Mouse (Mus musculus): ENCODE data around the gene Rxrb. TPM values are rescaled to one million over a fixed set of nuclear protein-coding genes. Genes with fewer than 3 reads are reported as not detected.

The Rxrb gene
- 73.7 and 88.7 TPM in 2 replicates for polyA plus RNA-seq (2012; rRNA removed; ENCODE audit: low replicate concordance)

GRCm38 (mm10) chr17:34031465-34032173 lies at the start of gene Rxrb, which contains the start of gene Slc39a7:
TSS of gene Rxrb (plus strand) at chr17:34031812.
TSS of gene Slc39a7 (minus strand) at chr17:34031682.

DNA sequence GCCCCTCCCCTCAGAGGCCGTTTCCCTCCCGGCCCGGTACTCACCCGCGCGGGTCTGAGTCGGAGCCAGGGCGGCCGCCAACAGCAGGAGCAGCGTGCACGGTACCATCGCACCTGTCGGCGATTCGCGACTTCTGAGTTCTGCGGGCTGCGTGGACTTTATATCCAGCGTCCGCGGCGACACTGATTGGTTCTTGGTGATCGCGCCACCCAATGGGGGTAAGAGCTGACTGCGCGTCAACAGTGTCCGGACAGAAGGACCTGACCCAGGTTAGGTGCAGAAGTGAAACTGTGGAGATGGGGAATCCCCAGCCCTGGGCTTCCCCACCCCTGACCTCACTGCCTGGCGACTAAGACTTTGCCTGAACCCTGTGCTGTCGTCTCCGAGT lies 31.5 kb upstream of the Rxrb start, which contains the start of gene H2-K1:
Gene H2-K1 (minus strand): TSS at position 198 of the 388 bp plus-strand sequence.

GRCm38 (mm10) chr17:34024317-34024821 lies 7.2 kb upstream of the Rxrb start, which contains the start of gene Ring1:
TSS of gene Ring1 (minus strand) at chr17:34024680.

DNA sequence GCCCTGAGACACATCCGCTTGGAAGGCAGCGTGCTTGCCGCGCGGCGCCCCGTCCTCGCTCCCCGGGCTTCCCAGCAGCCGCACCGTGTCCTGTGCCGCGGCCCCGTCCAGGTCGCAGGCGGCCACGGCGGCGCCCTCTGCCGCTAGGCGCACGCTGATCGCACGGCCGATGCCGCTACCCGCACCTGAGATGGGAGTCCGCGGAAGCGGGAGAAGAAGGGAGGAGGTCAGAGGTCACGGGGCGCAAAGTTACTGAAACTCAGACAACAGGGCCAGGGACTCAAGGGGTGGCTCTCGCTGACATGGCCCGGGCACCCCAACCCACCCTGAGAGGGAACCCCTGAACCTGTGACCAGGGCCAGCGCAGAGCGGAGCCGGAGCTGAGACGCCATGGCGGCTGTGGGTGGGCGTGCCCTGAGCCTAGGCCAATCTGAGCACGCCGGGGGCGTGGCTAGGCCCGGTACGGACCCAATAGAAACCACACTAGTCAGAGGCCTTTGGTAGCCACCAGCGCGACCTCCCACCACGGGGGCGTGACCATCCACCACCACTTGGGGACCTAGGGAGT lies 3.9 kb upstream of the Rxrb start, which contains the start of gene H2-Ke6:
Gene H2-Ke6 (minus strand): TSS at position 405 of the 568 bp plus-strand sequence.

GRCm38 (mm10) chr17:34038878-34039561 lies 7.4 kb downstream of the Rxrb start, which contains the start of gene Col11a2:
TSS of gene Col11a2 (plus strand) at chr17:34039437.

Other genes starting within 250 kb of the Rxrb start
- gene Angptl4, start 250.0 kb upstream of the Rxrb start, polyA plus RNA-seq (2012; rRNA removed; ENCODE audit: low replicate concordance): 30.9 and 75.7 TPM in 2 replicates
- 13.8 and 18.4 TPM in 2 replicates for gene Kank3, start 221.3 kb upstream of the Rxrb start, polyA plus RNA-seq (2012; rRNA removed; ENCODE audit: low replicate concordance)
- 251 and 364 TPM in 2 replicates for gene Rps28, start 207.2 kb upstream of the Rxrb start, polyA plus RNA-seq (2012; rRNA removed; ENCODE audit: low replicate concordance)
- 339 and 519 TPM in 2 replicates for gene Ndufa7, start 207.2 kb upstream of the Rxrb start, polyA plus RNA-seq (2012; rRNA removed; ENCODE audit: low replicate concordance)
- gene Cd320, start 188.7 kb upstream of the Rxrb start, polyA plus RNA-seq (2012; rRNA removed; ENCODE audit: low replicate concordance): 18.6 and 19.9 TPM in 2 replicates
- gene Gm7029, start 158.0 kb upstream of the Rxrb start, polyA plus RNA-seq (2012; rRNA removed; ENCODE audit: low replicate concordance): not detected in 2 replicates
- gene Kifc1, start 141.2 kb upstream of the Rxrb start, polyA plus RNA-seq (2012; rRNA removed; ENCODE audit: low replicate concordance): 7.3 and 8.5 TPM in 2 replicates
- 0.24 TPM in 1 of 2 replicates, not detected in the other for gene Platr17, start 126.7 kb upstream of the Rxrb start, polyA plus RNA-seq (2012; rRNA removed; ENCODE audit: low replicate concordance)
- gene Daxx, start 122.4 kb upstream of the Rxrb start, polyA plus RNA-seq (2012; rRNA removed; ENCODE audit: low replicate concordance): 42.4 and 47.2 TPM in 2 replicates
- 220 and 430 TPM in 2 replicates for gene Tapbp, start 115.9 kb upstream of the Rxrb start, polyA plus RNA-seq (2012; rRNA removed; ENCODE audit: low replicate concordance)
- gene Zbtb22, start 115.9 kb upstream of the Rxrb start, polyA plus RNA-seq (2012; rRNA removed; ENCODE audit: low replicate concordance): 65.9 and 84.1 TPM in 2 replicates
- gene Rgl2, start 102.3 kb upstream of the Rxrb start, polyA plus RNA-seq (2012; rRNA removed; ENCODE audit: low replicate concordance): 88.3 and 111 TPM in 2 replicates
- 6.1 and 14.4 TPM in 2 replicates for gene Pfdn6, start 91.5 kb upstream of the Rxrb start, polyA plus RNA-seq (2012; rRNA removed; ENCODE audit: low replicate concordance)
- gene Wdr46, start 91.2 kb upstream of the Rxrb start, polyA plus RNA-seq (2012; rRNA removed; ENCODE audit: low replicate concordance): 10.8 and 15.6 TPM in 2 replicates
- gene B3galt4, start 80.3 kb upstream of the Rxrb start, polyA plus RNA-seq (2012; rRNA removed; ENCODE audit: low replicate concordance): 27.8 and 35.0 TPM in 2 replicates
- 50.7 and 52.9 TPM in 2 replicates for gene Vps52, start 76.0 kb upstream of the Rxrb start, polyA plus RNA-seq (2012; rRNA removed; ENCODE audit: low replicate concordance)
- gene Rps18, start 75.8 kb upstream of the Rxrb start, polyA plus RNA-seq (2012; rRNA removed; ENCODE audit: low replicate concordance): 196 and 219 TPM in 2 replicates
- 4,063 and 9,745 TPM in 2 replicates for gene H2-K1, start 31.5 kb upstream of the Rxrb start, polyA plus RNA-seq (2012; rRNA removed; ENCODE audit: low replicate concordance)
- 22.1 and 26.1 TPM in 2 replicates for gene Ring1, start 7.1 kb upstream of the Rxrb start, polyA plus RNA-seq (2012; rRNA removed; ENCODE audit: low replicate concordance)
- 73.6 and 117 TPM in 2 replicates for gene H2-Ke6, start 3.8 kb upstream of the Rxrb start, polyA plus RNA-seq (2012; rRNA removed; ENCODE audit: low replicate concordance)
- gene Slc39a7, start 130 bp upstream of the Rxrb start, polyA plus RNA-seq (2012; rRNA removed; ENCODE audit: low replicate concordance): 161 and 163 TPM in 2 replicates
- 1.3 and 6.3 TPM in 2 replicates for gene Col11a2, start 7.6 kb downstream of the Rxrb start, polyA plus RNA-seq (2012; rRNA removed; ENCODE audit: low replicate concordance)
- gene H2-Oa, start 60.5 kb downstream of the Rxrb start, polyA plus RNA-seq (2012; rRNA removed; ENCODE audit: low replicate concordance): 4.6 and 11.9 TPM in 2 replicates
- 40.9 and 173 TPM in 2 replicates for gene H2-DMa, start 87.7 kb downstream of the Rxrb start, polyA plus RNA-seq (2012; rRNA removed; ENCODE audit: low replicate concordance)
- gene Brd2, start 90.8 kb downstream of the Rxrb start, polyA plus RNA-seq (2012; rRNA removed; ENCODE audit: low replicate concordance): 84.7 and 92.1 TPM in 2 replicates
- gene H2-DMb2, start 111.5 kb downstream of the Rxrb start, polyA plus RNA-seq (2012; rRNA removed; ENCODE audit: low replicate concordance): 4.5 and 16.7 TPM in 2 replicates
- 52.9 and 337 TPM in 2 replicates for gene H2-DMb1, start 121.3 kb downstream of the Rxrb start, polyA plus RNA-seq (2012; rRNA removed; ENCODE audit: low replicate concordance)
- gene Tap1, start 155.7 kb downstream of the Rxrb start, polyA plus RNA-seq (2012; rRNA removed; ENCODE audit: low replicate concordance): 53.8 and 96.5 TPM in 2 replicates
- 114 and 217 TPM in 2 replicates for gene Psmb9, start 156.0 kb downstream of the Rxrb start, polyA plus RNA-seq (2012; rRNA removed; ENCODE audit: low replicate concordance)
- 140 and 253 TPM in 2 replicates for gene Psmb8, start 165.9 kb downstream of the Rxrb start, polyA plus RNA-seq (2012; rRNA removed; ENCODE audit: low replicate concordance)
- 39.6 and 83.2 TPM in 2 replicates for gene Tap2, start 171.7 kb downstream of the Rxrb start, polyA plus RNA-seq (2012; rRNA removed; ENCODE audit: low replicate concordance)
- gene H2-Ob, start 207.1 kb downstream of the Rxrb start, polyA plus RNA-seq (2012; rRNA removed; ENCODE audit: low replicate concordance): 1.6 and 6.7 TPM in 2 replicates
- gene H2-Ab1, start 225.9 kb downstream of the Rxrb start, polyA plus RNA-seq (2012; rRNA removed; ENCODE audit: low replicate concordance): 523 and 3,902 TPM in 2 replicates

Data from duodenum, adult 2 months (tissue).